Mouse (Mus musculus): ENCODE measurements around the gene Tmem37.

- TF ChIP-seq TAL1 (IDR thresholded peaks at IDR 0.05; ENCODE audit: low read length), result no peak
- no peak for TF ChIP-seq GATA1 (IDR thresholded peaks at IDR 0.05; ENCODE audit: low read length)
Observed at GRCm38 (mm10) chr1:120073519-120074306, at the start of gene Tmem37.
